Mouse (Mus musculus): ENCODE data around the gene Map3k12.

Map3k12 gene

GRCm38 (mm10) chr15:102516728-102517404, at the start of gene Map3k12:
Map3k12 (minus strand) TSS chr15:102517064.
- DNase-seq (ENCODE audit: low read depth, low spot score), result peak; percentile 71

- DNase-seq (ENCODE audit: low read depth, low spot score), result no peak
Observed at GRCm38 (mm10) chr15:102563681-102564080, 46.8 kb upstream of the Map3k12 start.

DNA sequence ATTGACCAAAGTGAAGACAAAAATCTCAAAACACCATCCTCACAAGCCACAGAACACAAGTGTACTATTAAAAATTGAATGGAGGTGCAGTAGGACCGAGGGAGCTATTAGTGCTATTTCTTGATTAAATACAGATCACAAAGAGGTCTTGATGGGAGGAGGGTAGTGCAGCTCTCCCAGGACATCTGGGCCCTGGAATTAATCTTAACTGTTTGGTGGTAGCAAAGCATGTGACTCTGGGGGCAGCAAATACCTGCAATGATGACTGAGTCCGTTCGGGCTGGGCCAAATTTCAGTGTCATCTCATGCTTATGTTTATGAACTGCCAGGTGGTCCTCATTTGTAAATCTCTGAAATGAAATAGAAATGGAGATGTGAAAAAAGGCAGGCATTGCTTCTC, 46.2 kb upstream of the Map3k12 start:
- no peak for DNase-seq (ENCODE audit: low read depth, low spot score)

DNA sequence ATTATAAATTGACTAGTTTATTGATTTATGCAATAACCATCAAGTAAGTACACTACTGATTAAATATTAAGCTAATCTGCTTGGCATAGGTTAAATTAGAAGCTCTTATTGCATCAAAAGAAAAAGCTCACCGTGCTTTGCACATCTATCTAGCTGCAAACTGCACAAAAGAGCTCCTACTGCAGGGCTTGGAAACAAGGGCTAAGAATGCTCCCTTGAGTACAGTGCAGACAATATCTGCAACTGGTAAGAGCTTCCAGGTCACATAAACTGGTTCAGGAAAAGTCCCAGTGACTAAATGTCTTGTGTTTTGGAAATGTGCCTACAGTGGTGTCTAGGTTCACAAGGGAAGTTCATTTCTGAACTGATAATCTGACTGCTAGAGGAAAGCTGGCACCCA, 45.6 kb upstream of the Map3k12 start:
- DNase-seq (ENCODE audit: low read depth, low spot score), result no peak

DNA sequence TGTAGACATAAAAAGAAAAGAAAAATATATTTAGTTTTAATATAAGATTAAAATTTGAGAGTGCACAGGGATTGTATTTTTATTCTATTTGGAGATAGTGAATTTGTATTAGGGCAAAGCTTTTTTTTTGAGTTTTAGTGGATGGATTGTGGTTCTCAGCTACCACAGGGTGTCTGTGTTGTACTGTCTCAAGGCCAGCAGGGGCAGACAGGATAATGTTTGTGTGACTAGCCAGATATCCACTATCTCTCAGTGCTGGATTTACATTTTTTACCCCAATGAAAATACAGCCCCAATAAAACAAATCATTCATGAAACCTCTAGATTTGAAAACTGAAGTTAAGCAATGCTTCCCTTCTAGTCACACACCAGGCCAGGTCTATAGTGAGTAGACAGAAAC, 40.7 kb upstream of the Map3k12 start:
- DNase-seq (ENCODE audit: low read depth, low spot score), result no peak

GRCm38 (mm10) chr15:102555581-102555980, 38.7 kb upstream of the Map3k12 start:
- DNase-seq (ENCODE audit: low read depth, low spot score), result no peak

DNA sequence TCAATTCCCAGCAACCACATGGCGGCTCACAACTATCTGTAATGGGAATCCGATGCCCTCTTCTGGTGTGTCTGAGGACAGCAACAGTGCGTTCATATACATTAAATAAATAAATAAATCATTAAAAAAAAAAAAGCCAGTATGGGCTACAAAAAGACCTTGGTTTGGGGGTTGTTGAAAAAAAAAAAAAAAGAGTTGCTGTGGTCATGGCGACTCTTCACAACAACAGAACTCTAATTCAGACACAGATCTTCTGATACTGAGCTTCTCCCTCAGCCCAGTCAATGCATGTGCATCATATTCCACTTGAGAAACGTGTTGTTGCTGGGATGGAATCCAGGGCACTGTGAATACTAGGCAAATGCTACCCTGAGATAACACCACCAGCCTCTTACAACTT, 35.7 kb upstream of the Map3k12 start:
- no peak for DNase-seq (ENCODE audit: low read depth, low spot score)

DNA sequence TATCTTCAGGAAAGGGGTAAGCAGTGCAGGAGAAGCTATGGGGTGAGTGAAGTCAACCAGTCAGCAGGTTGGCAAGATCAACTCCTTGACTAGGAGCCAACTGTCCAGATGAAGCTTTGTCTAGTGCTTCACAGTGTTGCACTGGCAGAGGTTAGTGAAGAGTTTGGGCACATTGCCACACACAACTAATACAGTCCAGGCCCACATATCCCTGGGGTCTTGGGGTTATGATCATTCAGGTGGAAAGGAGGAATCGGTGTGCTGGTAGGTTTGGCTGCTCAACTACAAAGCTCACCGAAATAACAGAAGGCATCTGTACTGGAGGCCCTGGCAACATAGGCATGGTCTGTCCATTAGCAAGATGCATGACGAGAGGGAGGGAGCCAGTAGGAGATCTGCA, 30.6 kb upstream of the Map3k12 start:
- DNase-seq (ENCODE audit: low read depth, low spot score), result no peak

GRCm38 (mm10) chr15:102546677-102547427, 30.0 kb upstream of the Map3k12 start:
- DNase-seq (ENCODE audit: low read depth, low spot score), result no peak

- no peak for DNase-seq (ENCODE audit: low read depth, low spot score)
Observed at GRCm38 (mm10) chr15:102546246-102546645, 29.4 kb upstream of the Map3k12 start.

DNA sequence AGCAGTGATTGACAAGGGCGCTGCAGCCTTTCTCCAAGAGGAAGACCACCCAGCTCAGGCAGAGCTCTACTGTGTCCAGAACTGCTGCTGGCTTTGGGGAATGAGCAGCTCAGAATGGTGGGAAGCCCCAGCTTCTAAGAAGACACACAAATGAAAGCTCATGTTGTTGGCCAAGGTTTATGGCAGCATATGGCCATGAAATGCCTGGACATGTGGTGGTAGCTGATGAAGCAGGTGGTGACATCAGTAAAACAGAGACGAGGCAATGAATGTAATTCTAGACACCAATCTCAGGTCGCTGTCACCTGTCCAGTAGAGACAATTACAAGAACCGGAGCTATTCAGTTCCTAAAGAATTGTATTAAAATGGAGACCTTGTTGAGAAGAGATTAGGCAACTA, 27.9 kb upstream of the Map3k12 start:
- DNase-seq (ENCODE audit: low read depth, low spot score), result no peak

- DNase-seq (ENCODE audit: low read depth, low spot score), result no peak
Observed at GRCm38 (mm10) chr15:102533926-102534325, 17.1 kb upstream of the Map3k12 start.

GRCm38 (mm10) chr15:102532106-102532900, 15.4 kb upstream of the Map3k12 start:
- DNase-seq (ENCODE audit: low read depth, low spot score), result no peak

- DNase-seq (ENCODE audit: low read depth, low spot score), result no peak
Observed at GRCm38 (mm10) chr15:102531586-102531985, 14.7 kb upstream of the Map3k12 start.

DNA sequence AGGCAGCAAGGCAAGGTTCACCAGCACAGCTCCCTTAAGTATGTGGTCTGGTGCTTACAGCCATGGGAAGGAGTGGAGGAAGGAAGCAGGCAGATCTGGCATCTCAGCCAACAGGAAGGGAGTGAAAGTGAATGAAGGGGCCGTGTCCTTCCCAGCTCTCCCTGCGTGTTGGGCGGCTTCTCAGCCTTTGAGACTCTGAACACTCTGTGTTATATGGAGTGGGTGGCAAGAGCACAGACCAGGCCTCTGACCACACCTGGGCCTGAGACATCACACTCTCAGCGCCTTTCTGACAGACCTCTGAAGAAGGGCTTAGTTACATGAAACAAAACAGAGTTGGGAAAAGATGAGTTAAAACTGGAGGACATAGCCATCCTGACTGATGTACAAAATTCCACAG, 13.7 kb upstream of the Map3k12 start:
- DNase-seq (ENCODE audit: low read depth, low spot score), result no peak

GRCm38 (mm10) chr15:102528396-102528795, 11.5 kb upstream of the Map3k12 start:
- DNase-seq (ENCODE audit: low read depth, low spot score), result no peak

- peak; percentile 51 for DNase-seq (ENCODE audit: low read depth, low spot score)
Observed at GRCm38 (mm10) chr15:102527936-102528335, 11.1 kb upstream of the Map3k12 start.

- peak; percentile 44 for DNase-seq (ENCODE audit: low read depth, low spot score)
Observed at GRCm38 (mm10) chr15:102526111-102527002, 9.5 kb upstream of the Map3k12 start.

GRCm38 (mm10) chr15:102524892-102525485, 8.1 kb upstream of the Map3k12 start, which contains the start of gene Npff:
Npff (minus strand) TSS chr15:102524942.
- DNase-seq (ENCODE audit: low read depth, low spot score), result peak; percentile 88

GRCm38 (mm10) chr15:102521480-102521879, 4.6 kb upstream of the Map3k12 start:
- no peak for DNase-seq (ENCODE audit: low read depth, low spot score)

DNA sequence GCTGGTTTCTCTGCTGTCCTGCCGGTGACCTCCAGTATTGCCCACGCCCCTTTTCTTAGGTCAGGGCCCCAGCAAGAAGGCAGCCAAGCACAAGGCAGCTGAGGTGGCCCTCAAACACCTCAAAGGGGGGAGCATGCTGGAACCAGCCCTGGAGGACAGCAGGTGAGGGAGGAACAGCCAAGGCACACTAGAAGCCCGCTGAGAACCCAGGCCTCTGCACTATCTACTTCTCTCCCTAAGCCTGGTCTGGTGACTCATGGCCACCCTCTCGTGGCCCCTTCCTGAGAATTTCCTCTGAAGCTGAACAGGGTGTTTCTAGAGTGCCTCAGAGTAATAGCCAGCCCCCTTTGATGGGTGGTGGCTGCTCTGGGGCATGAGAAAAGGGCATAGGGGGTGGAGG, 3.6 kb upstream of the Map3k12 start:
- DNase-seq (ENCODE audit: low read depth, low spot score), result no peak
